Mouse (Mus musculus) small intestine, adult 2 months (tissue): ENCODE data around the gene Tnfrsf13c.

Source experiments
- CTCF ChIP-seq: fragments of 200-500 bp; IDR thresholded peaks from 2 replicates; pipeline ENCODE4 v1.5.1; 2012; ENCODE audit warnings: low read depth, mild to moderate bottlenecking, control low read depth, inconsistent platforms, low read length, moderate library complexity, mixed read lengths; ENCODE audit not compliant: insufficient replicate concordance, insufficient read length; ENCODE audit errors: extremely low read depth
- POLR2A ChIP-seq: fragments of 200-500 bp; IDR thresholded peaks from 2 replicates; pipeline ENCODE4 v1.6.1; 2012; ENCODE audit warnings: low read depth, mild to moderate bottlenecking, control low read depth, inconsistent platforms, low read length, moderate library complexity

GRCm38 (mm10) chr15:82177743-82178290 lies 46.4 kb downstream of the Tnfrsf13c start:
- no peak for TF ChIP-seq POLR2A
- no peak for TF ChIP-seq CTCF
